Mouse (Mus musculus) C2C12 (cell line): ENCODE results near the gene Brca1.

Experiments used
- CEBPB ChIP-seq: IDR thresholded peaks from one replicate; pipeline ENCODE4 v1.6.1; 2011; ENCODE audit warnings: low read depth, mild to moderate bottlenecking, control low read depth, moderate library complexity
- CTCF ChIP-seq: IDR thresholded peaks from one replicate; pipeline ENCODE4 v1.5.1; 2011; ENCODE audit not compliant: control insufficient read depth, insufficient read depth, insufficient read length
- FOSL1 ChIP-seq: IDR thresholded peaks from one replicate; pipeline ENCODE4 v1.8.0; 2011; ENCODE audit warnings: mild to moderate bottlenecking, low read length; ENCODE audit not compliant: poor library complexity, insufficient read depth, severe bottlenecking
- MAX ChIP-seq: IDR thresholded peaks from one replicate; pipeline ENCODE4 v1.6.1; 2011; ENCODE audit warnings: mild to moderate bottlenecking, control low read depth
- MYOD1 ChIP-seq: IDR thresholded peaks from one replicate; pipeline ENCODE4 v1.6.1; 2011; ENCODE audit warnings: low read depth; ENCODE audit not compliant: control insufficient read depth, insufficient read length
- MYOG ChIP-seq: IDR thresholded peaks from one replicate; pipeline ENCODE4 v1.6.1; 2011; ENCODE audit not compliant: control insufficient read depth, insufficient read length; ENCODE audit errors: extremely low read depth
- USF1 ChIP-seq: IDR thresholded peaks from one replicate; pipeline ENCODE4 v1.6.1; 2011; ENCODE audit warnings: low read depth, mild to moderate bottlenecking, control low read depth, moderate library complexity

DNA sequence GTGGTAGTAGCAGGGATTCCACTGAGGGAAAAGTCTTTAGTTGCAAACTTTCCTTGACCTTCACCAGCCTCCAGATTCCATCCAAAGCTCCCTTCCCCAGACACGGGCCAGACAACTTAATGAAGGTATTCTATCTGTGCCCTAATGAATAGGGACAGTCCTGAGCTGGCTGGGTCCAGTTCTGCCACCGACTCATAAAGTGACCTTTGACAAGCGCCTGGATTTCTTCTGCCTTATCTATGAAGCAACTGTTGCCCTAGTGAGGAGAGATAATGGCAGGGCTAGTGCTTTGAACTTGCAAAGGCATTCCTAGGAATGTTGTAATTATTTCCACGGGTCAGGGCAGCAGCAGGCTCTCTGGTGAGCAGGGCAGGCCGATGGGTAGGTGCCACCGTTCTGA is 70.8 kb downstream of the Brca1 start:
- TF ChIP-seq CTCF (no peak), MAX (no peak), MYOG (no peak), FOSL1 (no peak), USF1 (no peak), CEBPB (no peak), MYOD1 (no peak)
